Mouse (Mus musculus): Measurements from ENCODE around the gene D8Ertd738e. TPM values are rescaled to one million over a fixed set of nuclear protein-coding genes. Genes with fewer than 3 reads are reported as not detected.
"Not testable (repeated sequence)": the region's sequence is repeated elsewhere in the genome, so short reads cannot be mapped to it uniquely, and the experiment has no call there.

The D8Ertd738e gene
- 210 and 226 TPM in 2 replicates for polyA plus RNA-seq (2012; rRNA removed)

DNA sequence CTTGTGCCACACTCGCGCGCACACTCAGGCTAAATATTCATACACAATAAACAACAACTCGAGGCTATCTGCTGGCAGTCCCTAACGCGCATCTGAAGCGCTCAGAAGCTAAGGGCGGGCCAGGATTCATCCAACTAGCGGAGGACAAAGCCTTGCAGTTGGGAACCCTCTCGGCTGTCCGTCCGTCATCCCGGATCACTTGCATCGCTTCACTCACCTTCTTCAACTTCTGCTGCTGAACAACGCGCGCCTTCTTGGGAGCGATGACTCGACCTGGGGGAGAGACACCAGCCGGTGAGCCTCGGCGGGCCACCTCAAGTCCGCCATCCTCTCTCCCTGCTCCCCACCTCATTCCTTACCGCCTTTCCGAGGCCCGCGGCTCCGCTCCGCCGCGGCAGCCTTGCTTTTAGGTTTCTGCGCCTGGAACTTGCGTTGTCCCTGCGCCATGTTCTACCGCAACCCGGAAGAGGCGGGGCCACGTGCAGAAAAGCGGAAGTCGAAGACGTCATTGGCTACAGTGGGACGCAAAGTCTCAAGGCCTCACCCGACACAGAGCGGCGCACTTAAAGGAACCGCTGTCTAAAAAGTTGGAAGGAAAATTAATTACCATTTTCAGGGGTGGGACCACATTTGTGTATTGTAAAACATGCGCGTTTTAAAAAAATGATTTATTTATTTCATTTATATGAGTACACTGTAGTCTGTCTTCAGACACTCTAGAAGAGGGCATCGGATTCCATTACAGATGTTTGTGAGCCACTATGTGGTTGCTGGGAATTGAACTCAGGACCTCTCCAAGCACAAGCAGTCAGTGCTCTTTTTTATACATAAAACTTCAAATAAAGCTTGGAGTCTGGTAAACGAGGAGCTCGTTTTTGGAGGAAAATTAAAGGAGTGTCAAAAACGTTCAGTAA, at the start of gene D8Ertd738e:
TSS of gene D8Ertd738e (minus strand) at position 463 of the 914 bp plus-strand sequence.
- WGBS, result 2% methylated on average over 52 of the region's 52 CpGs
- Histone ChIP-seq H3K4me3 (replicated peaks; ENCODE audit: insufficient read depth, low read depth, low read length) (peak within 1 kb of the TSS; percentile 98), H3K4me1 (ENCODE audit: control insufficient read depth, insufficient read depth, low read length) (no peaks in the 10 kb centered on the region), H3K27me3 (ENCODE audit: control insufficient read depth, insufficient read depth, low read length) (no peaks in the 10 kb centered on the region), H3K27ac (ENCODE audit: insufficient read depth, low read length) (peak within 1 kb of the TSS; percentile 66)
- no peak for TF ChIP-seq CTCF (IDR thresholded peaks at IDR 0.05; ENCODE audit: borderline replicate concordance, insufficient read depth, low read depth, low read length)
- TF ChIP-seq POLR2A (IDR thresholded peaks at IDR 0.05; ENCODE audit: borderline replicate concordance, insufficient read depth, low read length), result peak; percentile 97
- DNase-seq, result peak; percentile 86 to 88

DNA sequence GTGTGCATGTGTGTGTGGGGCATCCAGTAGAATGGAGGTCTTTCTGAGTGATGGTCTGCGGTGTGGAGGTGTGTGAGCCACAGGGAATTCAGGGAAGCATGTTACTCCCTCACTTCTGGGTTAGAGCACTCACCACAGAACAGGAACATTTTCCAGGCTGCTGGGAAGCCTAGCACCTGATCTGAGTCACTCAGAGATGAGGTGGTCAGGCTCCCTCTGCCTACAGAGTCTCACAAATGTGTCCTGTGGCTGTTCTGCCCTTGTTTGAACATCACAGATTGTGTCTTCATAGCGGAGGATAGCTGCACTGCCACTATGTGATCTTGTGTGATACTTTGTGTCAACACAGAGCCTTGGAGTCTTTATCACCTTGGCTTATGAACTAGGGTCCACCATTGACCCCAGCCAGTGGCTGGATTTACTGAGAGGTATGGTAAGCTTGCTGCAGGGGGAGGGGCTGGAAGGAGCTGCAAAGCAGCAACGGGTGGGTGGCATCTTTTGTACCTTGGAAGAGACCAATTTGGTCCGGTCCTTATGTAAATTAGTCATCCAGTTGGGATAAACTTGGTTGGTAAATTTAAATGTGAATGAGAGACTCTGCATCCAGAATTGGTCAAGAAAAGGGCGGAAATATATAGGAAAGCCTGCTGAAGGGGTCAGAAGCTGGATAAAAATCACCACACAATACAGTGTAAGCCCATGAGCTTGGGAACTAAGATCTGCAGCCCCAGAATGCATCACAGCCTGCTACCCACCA, 47.7 kb upstream of the D8Ertd738e start:
- H3K4me3 ChIP-seq (replicated peaks; ENCODE audit: insufficient read depth, low read depth, low read length), result no peak overlapping the region
- H3K4me1 ChIP-seq (ENCODE audit: control insufficient read depth, insufficient read depth, low read length), result peaks cover 3% of the 10 kb centered on the region; the same call in 1 of the 2 replicates
- no peak overlapping the region for H3K27ac ChIP-seq (ENCODE audit: insufficient read depth, low read length)
- no peak for TF ChIP-seq CTCF (IDR thresholded peaks at IDR 0.05; ENCODE audit: borderline replicate concordance, insufficient read depth, low read depth, low read length)
- TF ChIP-seq POLR2A (IDR thresholded peaks at IDR 0.05; ENCODE audit: borderline replicate concordance, insufficient read depth, low read length), result no peak
- DNase-seq, result no peak
- WGBS, result 76% methylated on average over 5 of the region's 5 CpGs
- no peaks in the 10 kb centered on the region for H3K27me3 ChIP-seq (ENCODE audit: control insufficient read depth, insufficient read depth, low read length)

- no peaks in the 10 kb centered on the region for H3K27me3 ChIP-seq (ENCODE audit: control insufficient read depth, insufficient read depth, low read length)
- peaks cover 10% of the 10 kb centered on the region; the same call in 1 of the 2 replicates for H3K4me1 ChIP-seq (ENCODE audit: control insufficient read depth, insufficient read depth, low read length)
- WGBS, result 14% methylated on average over 8 of the region's 8 CpGs
- H3K4me3 ChIP-seq (replicated peaks; ENCODE audit: insufficient read depth, low read depth, low read length), result no peak overlapping the region
- peak; percentile 72; the same call in 1 of the 2 replicates for TF ChIP-seq CTCF (IDR thresholded peaks at IDR 0.05; ENCODE audit: borderline replicate concordance, insufficient read depth, low read depth, low read length)
- TF ChIP-seq POLR2A (IDR thresholded peaks at IDR 0.05; ENCODE audit: borderline replicate concordance, insufficient read depth, low read length), result no peak
- H3K27ac ChIP-seq (ENCODE audit: insufficient read depth, low read length), result peak overlapping the region; percentile 57; the same call in 1 of the 2 replicates
- peak; percentile 70 to 77 for DNase-seq
These were observed 42.2 kb upstream of the D8Ertd738e start for GRCm38 (mm10) chr8:84291688-84292087.

DNA sequence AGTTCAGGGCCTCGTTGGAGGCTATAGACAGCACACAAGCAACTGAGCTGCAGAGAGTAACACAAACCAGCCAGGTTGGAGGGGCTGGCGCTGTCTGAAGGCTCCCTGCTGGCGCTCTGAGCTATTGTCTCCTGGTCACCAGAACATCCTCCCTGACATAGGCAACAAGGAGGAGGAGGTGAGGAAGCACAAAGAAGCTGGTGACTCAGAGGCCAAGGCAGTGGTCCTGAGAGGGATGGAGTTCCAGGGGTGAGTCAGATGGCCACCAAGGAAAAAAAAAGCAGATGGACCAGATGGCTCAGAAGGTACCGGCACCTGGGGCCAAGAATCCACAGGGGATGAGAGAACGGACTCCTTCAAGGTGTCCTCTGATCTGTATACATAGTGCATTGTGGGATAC, 41.6 kb upstream of the D8Ertd738e start:
- no peaks in the 10 kb centered on the region for H3K27me3 ChIP-seq (ENCODE audit: control insufficient read depth, insufficient read depth, low read length)
- peak; percentile 71 to 85 for DNase-seq
- peaks cover 7% of the 10 kb centered on the region; the same call in 1 of the 2 replicates for H3K4me1 ChIP-seq (ENCODE audit: control insufficient read depth, insufficient read depth, low read length)
- TF ChIP-seq CTCF (IDR thresholded peaks at IDR 0.05; ENCODE audit: borderline replicate concordance, insufficient read depth, low read depth, low read length) (no peak), POLR2A (IDR thresholded peaks at IDR 0.05; ENCODE audit: borderline replicate concordance, insufficient read depth, low read length) (no peak)
- no peak overlapping the region for H3K4me3 ChIP-seq (replicated peaks; ENCODE audit: insufficient read depth, low read depth, low read length)
- H3K27ac ChIP-seq (ENCODE audit: insufficient read depth, low read length), result peak overlapping the region; percentile 57
- 12% methylated on average over 5 of the region's 5 CpGs for WGBS

DNA sequence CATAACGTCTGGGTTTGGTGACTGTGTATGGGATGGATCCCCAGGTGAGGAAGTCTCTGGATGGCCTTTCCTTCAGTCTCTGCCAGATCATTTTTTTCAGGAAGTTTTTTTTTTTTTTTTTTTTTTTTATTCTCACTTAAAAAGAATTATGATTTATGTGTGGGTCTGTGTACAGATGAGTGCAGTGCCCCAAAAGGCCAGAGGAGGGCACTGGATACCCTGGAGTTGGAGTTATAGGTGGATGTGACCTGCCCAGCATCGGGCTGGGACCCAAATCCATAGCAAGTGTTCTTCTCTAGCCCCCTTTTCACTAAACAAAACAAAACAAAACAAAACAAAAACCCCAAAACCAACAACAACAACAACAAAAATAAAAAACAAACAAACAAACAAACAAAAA, 39.4 kb upstream of the D8Ertd738e start:
- Histone ChIP-seq H3K27me3 (ENCODE audit: control insufficient read depth, insufficient read depth, low read length) (no peaks in the 10 kb centered on the region), H3K27ac (ENCODE audit: insufficient read depth, low read length) (no peak overlapping the region), H3K4me3 (replicated peaks; ENCODE audit: insufficient read depth, low read depth, low read length) (no peak overlapping the region), H3K4me1 (ENCODE audit: control insufficient read depth, insufficient read depth, low read length) (peaks cover 6% of the 10 kb centered on the region; the same call in 1 of the 2 replicates)
- peak in 1 of 2 experiments; percentile 46 for DNase-seq
- TF ChIP-seq POLR2A (IDR thresholded peaks at IDR 0.05; ENCODE audit: borderline replicate concordance, insufficient read depth, low read length), result no peak
- peak; percentile 65 for TF ChIP-seq CTCF (IDR thresholded peaks at IDR 0.05; ENCODE audit: borderline replicate concordance, insufficient read depth, low read depth, low read length)
- WGBS, result 58% methylated on average over 2 of the region's 2 CpGs

GRCm38 (mm10) chr8:84285665-84286064, 36.1 kb upstream of the D8Ertd738e start:
- TF ChIP-seq CTCF (IDR thresholded peaks at IDR 0.05; ENCODE audit: borderline replicate concordance, insufficient read depth, low read depth, low read length), result peak; percentile 53
- H3K27ac ChIP-seq (ENCODE audit: insufficient read depth, low read length); H3K4me3 ChIP-seq (replicated peaks; ENCODE audit: insufficient read depth, low read depth, low read length); H3K4me1 ChIP-seq (ENCODE audit: control insufficient read depth, insufficient read depth, low read length); DNase-seq; H3K27me3 ChIP-seq (ENCODE audit: control insufficient read depth, insufficient read depth, low read length): not testable (repeated sequence)
- WGBS, result 66% methylated on average over 5 of the region's 5 CpGs

- Histone ChIP-seq H3K4me1 (ENCODE audit: control insufficient read depth, insufficient read depth, low read length) (no peaks in the 10 kb centered on the region), H3K27ac (ENCODE audit: insufficient read depth, low read length) (peak overlapping the region; percentile 46; the same call in 1 of the 2 replicates), H3K4me3 (replicated peaks; ENCODE audit: insufficient read depth, low read depth, low read length) (peak overlapping the region; percentile 33), H3K27me3 (ENCODE audit: control insufficient read depth, insufficient read depth, low read length) (no peaks in the 10 kb centered on the region)
- TF ChIP-seq CTCF (IDR thresholded peaks at IDR 0.05; ENCODE audit: borderline replicate concordance, insufficient read depth, low read depth, low read length) (no peak), POLR2A (IDR thresholded peaks at IDR 0.05; ENCODE audit: borderline replicate concordance, insufficient read depth, low read length) (no peak)
- DNase-seq, result peak in 1 of 2 experiments; percentile 29
- 28% methylated on average over 9 of the region's 9 CpGs for WGBS
These were observed 35.1 kb upstream of the D8Ertd738e start for GRCm38 (mm10) chr8:84284608-84285063.

All from cerebellum, adult 2 months (tissue).